Mouse (Mus musculus) forebrain, embryonic 10.5 days (tissue): ENCODE data around the gene Slc25a28. TPM values are rescaled to one million over a fixed set of nuclear protein-coding genes. Genes with fewer than 3 reads are reported as not detected.

Experiments
- DNase-seq: peaks from one replicate; pipeline ENCODE4 v3.0.0-alpha.2; 2017; ENCODE audit warnings: low spot score; ENCODE audit errors: extremely low spot score
- H3K27ac ChIP-seq: fragments of 300-500 bp; sonication (generic); 2 replicates; pipeline ENCODE4 v1.5.1; 2016; ENCODE audit warnings: mild to moderate bottlenecking
- H3K27me3 ChIP-seq: fragments of 300-500 bp; sonication (generic); 2 replicates; pipeline ENCODE4 v1.6.1; 2016; ENCODE audit warnings: mild to moderate bottlenecking; ENCODE audit not compliant: poor library complexity, severe bottlenecking
- H3K36me3 ChIP-seq: fragments of 300-500 bp; sonication (generic); replicated peaks from 2 replicates; pipeline ENCODE4 v1.6.1; 2016; ENCODE audit warnings: mild to moderate bottlenecking, moderate library complexity
- H3K4me1 ChIP-seq: fragments of 300-500 bp; sonication (generic); 2 replicates; pipeline ENCODE4 v1.6.1; 2016
- H3K4me3 ChIP-seq: fragments of 300-500 bp; sonication (generic); 2 replicates; pipeline ENCODE4 v1.5.1; 2016; ENCODE audit warnings: mild to moderate bottlenecking, moderate library complexity
- H3K9me3 ChIP-seq: fragments of 300-500 bp; sonication (generic); 2 replicates; pipeline ENCODE4 v1.6.1; 2016; ENCODE audit warnings: mild to moderate bottlenecking, moderate library complexity
- WGBS: fragments of 180-500 bp; shearing (Covaris S2); methylation state at CpG from one replicate; pipeline ENCODE4 v1.1.7; 2016; 5-methylcytosine and 5-hydroxymethylcytosine counted together
- polyA plus RNA-seq: library from polyadenylated mRNA; unstranded; fragments of >200 nt; fragmentation: Nextera tagmentation; extraction: Ambion mirVana; gene quantifications from 2 replicates; pipeline ENCODE4 v1.2.1, GENCODE M21; 2016

Gene Slc25a28
- polyA plus RNA-seq, 1 experiment from 2014 or later: 12.4 TPM

DNA sequence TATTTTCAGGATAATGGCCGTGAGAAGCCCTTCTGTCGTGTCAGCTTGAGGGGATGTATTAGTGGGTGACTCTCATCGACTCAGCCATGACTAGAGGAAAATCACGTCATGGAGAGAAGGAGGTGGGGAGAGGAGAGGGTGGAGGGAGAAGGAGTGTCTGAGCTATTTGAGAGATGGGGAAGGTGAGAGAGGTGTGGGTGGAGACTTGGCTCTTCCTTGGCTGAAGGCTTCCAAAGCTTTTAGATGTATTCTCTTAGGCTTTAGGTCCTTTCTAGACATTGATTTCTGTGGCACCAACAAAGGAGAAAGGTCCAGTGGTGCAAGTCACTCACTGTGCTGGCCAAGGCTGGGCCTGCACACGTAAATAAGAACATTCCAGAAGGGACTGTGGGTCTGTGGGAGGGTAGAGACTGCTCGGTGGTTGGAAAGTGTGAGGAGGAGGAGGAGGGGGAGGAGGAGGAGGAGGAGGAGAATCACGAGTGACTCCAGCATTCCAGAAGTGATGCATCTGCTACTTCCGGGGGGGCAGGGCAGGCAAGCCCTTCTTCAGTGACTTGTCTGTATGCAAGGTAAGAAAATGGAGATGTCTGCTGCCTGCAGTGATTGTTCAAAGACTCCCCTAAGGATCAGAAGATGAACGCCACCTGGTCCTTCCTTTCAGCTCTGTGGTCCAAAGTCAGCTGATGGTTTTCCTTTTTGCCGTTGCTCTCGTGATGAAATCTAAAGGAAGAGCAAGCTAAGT, 24.5 kb upstream of the Slc25a28 start:
- Histone ChIP-seq H3K4me1 (peaks cover 7% of the 10 kb centered on the region), H3K9me3 (no peaks in the 10 kb centered on the region; the same call in 1 of the 2 replicates), H3K27ac (no peak overlapping the region), H3K36me3 (peaks cover 36% of the 10 kb centered on the region), H3K27me3 (no peaks in the 10 kb centered on the region), H3K4me3 (no peak overlapping the region)
- DNase-seq: no peak
- 80% methylated on average over 11 of the region's 11 CpGs for WGBS

DNA sequence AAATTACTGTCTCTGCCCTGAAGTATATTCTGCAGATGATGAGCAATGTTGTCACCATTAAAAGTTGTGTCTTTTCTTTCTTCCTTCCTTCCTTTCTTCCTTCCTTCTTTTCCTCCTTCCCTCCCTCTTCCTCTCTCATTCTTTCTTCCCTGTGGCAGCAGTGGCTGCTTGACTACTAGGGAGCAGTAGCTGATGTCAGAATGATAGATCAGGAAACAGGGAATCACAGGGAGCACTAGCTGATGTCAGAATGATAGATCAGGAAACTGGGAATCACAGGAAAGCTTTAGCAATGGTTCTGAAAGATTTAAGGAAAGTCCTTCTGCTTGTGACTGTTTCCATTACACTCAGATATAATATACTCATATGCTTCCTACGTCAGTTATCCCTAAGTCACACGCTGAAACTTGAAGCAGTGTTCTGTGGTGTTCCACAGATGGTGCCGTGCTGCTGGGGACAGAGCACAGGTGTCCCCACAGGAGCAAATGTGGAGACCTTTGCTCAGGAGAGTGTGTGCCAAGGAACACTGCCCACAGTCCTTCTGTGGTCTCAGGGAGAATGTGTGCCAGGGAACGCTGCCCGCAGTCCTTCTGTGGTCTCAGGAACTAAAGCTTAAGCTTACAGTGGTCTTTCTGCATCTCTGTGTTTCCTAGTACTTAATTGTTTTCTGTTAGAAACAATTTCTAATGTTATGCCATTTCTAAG, 23.1 kb upstream of the Slc25a28 start:
- WGBS: 94% methylated on average over 5 of the region's 5 CpGs
- H3K9me3 ChIP-seq: no peaks in the 10 kb centered on the region; the same call in 1 of the 2 replicates
- H3K27me3 ChIP-seq: no peaks in the 10 kb centered on the region
- H3K27ac ChIP-seq: no peak overlapping the region
- DNase-seq: no peak
- H3K36me3 ChIP-seq: peaks cover 30% of the 10 kb centered on the region
- peaks cover 8% of the 10 kb centered on the region for H3K4me1 ChIP-seq
- no peak overlapping the region for H3K4me3 ChIP-seq

DNA sequence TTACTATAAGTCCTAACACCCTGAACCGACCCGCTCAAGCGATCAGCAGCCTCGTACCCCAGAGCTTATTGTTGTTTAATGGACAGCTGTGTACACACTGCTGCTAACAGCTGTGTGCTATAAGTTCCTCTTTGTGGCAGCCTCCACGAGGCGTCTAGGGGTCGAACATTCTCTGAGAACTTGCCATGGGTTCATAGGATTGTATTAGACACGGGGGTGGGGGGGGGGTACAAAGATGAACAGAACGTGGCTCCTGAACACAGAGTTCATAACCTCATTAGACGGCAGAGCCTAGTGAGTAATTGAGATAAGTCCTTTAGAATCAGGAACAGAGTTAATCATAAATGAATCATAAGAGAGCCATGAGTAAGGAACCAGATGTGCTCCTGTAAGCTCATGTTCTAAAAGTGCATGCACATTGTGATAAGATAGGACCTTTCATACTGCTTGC, 20.9 kb upstream of the Slc25a28 start:
- Histone ChIP-seq H3K4me3 (no peak overlapping the region), H3K27me3 (no peaks in the 10 kb centered on the region), H3K36me3 (peaks cover 26% of the 10 kb centered on the region), H3K4me1 (peaks cover 17% of the 10 kb centered on the region), H3K27ac (no peak overlapping the region), H3K9me3 (no peaks in the 10 kb centered on the region)
- WGBS: 68% methylated on average over 10 of the region's 10 CpGs
- no peak for DNase-seq

DNA sequence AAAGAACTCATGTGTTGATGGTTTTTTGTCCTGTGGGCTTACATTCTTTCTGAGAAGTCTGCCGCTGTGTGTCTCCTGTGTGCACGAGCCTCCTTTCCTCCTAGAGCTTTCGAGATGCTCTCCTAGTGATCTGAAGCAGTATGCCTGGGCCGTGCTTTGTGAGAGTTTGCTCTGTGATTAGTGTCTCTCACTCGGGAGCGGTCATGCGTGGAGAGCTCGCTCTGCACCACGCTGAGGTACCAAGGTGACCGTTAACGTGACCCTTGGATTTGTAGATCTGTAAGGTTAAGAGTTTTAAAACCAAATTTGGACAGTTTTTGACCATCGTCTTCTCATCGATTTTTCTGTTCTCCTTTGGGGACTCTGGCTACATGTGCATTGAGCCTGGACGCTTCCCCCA, 18.1 kb upstream of the Slc25a28 start:
- H3K4me3 ChIP-seq: no peak overlapping the region
- peaks cover 11% of the 10 kb centered on the region for H3K36me3 ChIP-seq
- no peak for DNase-seq
- no peaks in the 10 kb centered on the region for H3K9me3 ChIP-seq
- H3K4me1 ChIP-seq: peaks cover 34% of the 10 kb centered on the region
- peaks cover 10% of the 10 kb centered on the region for H3K27me3 ChIP-seq
- H3K27ac ChIP-seq: no peak overlapping the region
- 62% methylated on average over 14 of the region's 14 CpGs for WGBS

DNA sequence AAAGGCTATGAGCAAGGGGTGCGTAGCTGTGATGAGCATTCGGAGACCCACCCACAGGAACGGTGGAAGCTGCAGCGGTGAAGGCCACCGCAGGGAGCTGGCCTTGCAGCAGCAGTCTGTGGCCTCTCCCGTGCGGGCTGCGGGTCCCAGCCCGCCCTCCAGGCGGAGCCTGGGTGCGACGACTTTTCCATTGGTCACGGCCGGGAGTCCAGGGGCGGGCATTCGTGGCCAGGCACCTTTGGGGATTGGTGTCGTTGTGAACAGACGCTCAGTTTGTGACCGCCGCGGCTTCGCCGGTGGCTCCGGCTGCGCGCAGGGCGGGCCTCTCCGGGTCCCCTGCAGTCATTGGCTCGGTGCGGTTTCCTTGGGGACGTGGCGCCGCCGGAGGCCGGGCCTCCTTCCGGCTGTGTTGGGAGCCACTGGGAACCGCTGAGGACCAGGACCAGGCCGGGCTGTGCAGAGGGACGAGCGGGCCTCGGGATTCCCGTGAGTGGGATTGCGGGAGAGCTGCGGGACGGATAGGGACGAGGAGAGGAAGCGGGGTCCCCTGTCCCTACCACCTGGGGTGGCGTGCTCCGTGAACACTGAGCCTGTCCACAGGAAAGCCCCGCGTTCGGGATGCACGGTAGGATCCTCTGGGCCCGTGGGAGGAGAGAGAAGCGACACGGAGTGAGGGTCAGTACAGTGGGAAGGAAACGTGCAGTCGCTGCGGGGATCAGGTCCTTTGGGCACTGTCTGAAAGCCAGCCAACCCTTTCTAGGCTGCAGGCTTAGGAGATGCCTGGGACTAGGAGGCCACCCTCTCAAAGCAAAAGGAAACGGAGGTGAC, 15.0 kb upstream of the Slc25a28 start, which contains the start of gene Entpd7:
Gene Entpd7 (plus strand): TSS at position 254 of the 828 bp plus-strand sequence.
- Histone ChIP-seq H3K27ac (peak within 1 kb of the TSS; percentile 85), H3K4me1 (peaks cover 27% of the 10 kb centered on the region), H3K36me3 (peaks cover 11% of the 10 kb centered on the region), H3K9me3 (no peaks in the 10 kb centered on the region), H3K27me3 (peaks cover 15% of the 10 kb centered on the region), H3K4me3 (peak within 1 kb of the TSS; percentile 70)
- WGBS: under 1% methylated on average over 60 of the region's 60 CpGs
- peak; percentile 95 for DNase-seq

DNA sequence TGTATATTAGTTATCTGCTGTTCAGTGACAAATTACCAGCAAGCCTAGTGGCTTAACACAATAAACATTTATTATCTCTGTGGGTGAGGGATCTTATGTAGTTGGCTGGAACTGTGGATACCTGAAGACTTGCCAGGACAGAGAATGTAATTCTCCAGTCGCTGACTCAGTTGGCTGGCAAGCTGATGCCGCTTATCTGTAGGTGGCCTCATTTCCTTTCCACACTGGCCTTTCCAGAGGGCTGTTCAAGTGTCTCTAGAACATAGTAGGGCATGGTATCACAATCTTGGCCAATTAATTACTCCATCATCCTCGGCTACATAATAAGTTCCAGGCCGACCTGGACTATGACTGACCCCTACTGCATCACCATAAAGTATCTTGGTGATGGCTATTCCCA, 6.9 kb upstream of the Slc25a28 start:
- Histone ChIP-seq H3K27ac (no peak overlapping the region), H3K9me3 (no peaks in the 10 kb centered on the region), H3K4me1 (peaks cover 2% of the 10 kb centered on the region), H3K4me3 (no peak overlapping the region), H3K27me3 (peaks cover 14% of the 10 kb centered on the region), H3K36me3 (no peaks in the 10 kb centered on the region)
- no peak for DNase-seq
- 91% methylated on average over 4 of the region's 4 CpGs for WGBS

DNA sequence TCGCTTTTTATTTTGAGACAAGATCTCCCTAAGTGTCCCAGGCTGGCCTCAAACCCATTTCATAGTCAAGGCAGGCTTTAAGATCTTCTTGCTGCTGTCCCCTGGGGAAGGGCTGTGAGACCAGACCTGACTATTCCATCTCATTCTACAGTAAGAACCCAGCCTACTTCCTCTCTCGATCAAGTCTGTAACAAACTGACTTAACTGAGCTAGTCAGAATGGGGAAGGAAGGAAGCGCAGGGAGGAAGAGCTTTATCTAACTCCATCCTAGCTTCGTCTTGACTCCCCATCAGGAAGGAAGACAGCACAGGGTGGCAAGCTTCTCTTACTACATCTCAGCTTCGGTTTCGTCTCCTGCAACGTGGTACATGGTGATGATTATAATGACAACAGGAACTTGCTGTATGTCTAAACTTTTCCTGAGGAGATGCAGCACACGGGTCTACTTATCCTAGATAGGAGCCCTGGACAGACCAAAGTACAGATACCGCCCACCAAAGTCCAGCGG, 4.8 kb upstream of the Slc25a28 start:
- no peak overlapping the region for H3K27ac ChIP-seq
- H3K36me3 ChIP-seq: no peaks in the 10 kb centered on the region
- peaks cover 13% of the 10 kb centered on the region for H3K4me1 ChIP-seq
- H3K4me3 ChIP-seq: no peak overlapping the region
- H3K27me3 ChIP-seq: peaks cover 16% of the 10 kb centered on the region
- no peak for DNase-seq
- 82% methylated on average over 10 of the region's 10 CpGs for WGBS
- no peaks in the 10 kb centered on the region for H3K9me3 ChIP-seq

DNA sequence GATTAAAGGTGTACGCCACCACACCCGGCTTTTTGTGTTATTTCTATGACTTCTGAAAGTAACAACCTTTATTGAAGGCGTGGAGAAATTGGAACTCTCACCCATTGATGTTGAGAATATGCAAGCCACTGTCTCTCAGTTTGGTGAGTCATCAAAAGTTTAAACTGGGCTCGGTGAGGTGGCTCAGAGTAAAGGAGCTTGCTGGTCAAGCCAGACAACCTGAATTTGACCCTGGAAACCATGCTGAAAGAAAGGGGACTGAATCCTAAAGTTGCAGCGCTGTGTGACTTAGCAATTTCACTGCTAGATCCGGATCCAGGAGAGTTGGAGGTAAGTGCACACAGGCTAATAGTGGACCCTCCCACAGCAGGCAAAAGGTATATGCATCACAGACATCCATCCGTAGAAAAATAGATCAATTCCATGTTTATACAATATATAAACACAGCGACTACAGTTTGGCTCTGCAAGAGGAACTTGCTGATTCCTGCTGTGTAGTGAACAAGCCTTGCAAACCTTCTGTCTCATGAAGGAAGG, 3.9 kb upstream of the Slc25a28 start:
- Histone ChIP-seq H3K4me1 (peaks cover 17% of the 10 kb centered on the region), H3K27me3 (peaks cover 16% of the 10 kb centered on the region), H3K36me3 (no peaks in the 10 kb centered on the region), H3K4me3 (no peak overlapping the region), H3K27ac (no peak overlapping the region), H3K9me3 (no peaks in the 10 kb centered on the region)
- DNase-seq: no peak
- WGBS: 86% methylated on average over 8 of the region's 8 CpGs

DNA sequence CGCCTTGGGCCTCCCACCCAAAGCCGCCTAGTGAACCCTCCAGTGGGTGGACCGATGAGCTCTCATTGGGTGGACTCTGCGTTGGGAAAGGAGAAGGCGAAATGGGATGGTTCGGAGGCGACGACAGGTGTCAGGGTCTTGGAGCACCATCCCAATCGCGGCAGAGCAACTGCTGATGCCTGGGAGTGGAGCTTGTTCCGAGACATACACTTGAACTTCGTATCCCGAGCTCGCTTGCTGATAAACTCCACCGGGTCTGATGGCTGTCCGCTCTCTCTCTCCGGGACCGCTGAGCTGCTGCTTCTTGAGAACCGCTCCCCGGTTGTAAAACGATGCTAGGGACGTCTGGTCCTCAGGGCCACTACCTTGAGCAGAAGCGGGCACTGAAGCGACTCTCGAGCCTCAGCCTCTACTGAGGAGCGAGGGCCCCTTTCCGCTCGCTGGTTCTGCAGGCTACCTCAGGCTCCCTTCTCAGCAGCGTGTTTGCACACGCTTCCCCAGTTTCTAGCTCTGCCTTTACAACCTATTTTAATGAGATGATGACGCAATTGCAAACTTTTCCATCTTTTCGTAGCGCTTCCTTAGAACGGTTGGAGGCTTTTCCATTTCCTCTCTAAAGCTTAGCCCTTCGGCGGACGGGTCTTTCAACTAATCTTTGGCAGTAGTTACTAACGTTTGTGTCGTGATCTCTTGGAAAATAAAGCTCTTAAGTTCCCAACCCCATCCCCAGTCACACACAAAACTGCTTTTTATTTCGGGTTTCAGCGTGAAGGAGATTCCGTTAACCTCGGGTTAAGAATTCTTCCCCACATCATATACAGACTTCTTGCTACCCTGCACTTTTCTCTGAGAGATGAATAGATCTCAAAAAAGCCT, 1.1 kb upstream of the Slc25a28 start:
- 2% methylated on average over 43 of the region's 43 CpGs for WGBS
- Histone ChIP-seq H3K4me1 (peaks cover 30% of the 10 kb centered on the region), H3K36me3 (no peaks in the 10 kb centered on the region), H3K27me3 (peaks cover 16% of the 10 kb centered on the region), H3K27ac (peak overlapping the region; percentile 95), H3K4me3 (peak overlapping the region; percentile 99), H3K9me3 (no peaks in the 10 kb centered on the region)
- no peak for DNase-seq

DNA sequence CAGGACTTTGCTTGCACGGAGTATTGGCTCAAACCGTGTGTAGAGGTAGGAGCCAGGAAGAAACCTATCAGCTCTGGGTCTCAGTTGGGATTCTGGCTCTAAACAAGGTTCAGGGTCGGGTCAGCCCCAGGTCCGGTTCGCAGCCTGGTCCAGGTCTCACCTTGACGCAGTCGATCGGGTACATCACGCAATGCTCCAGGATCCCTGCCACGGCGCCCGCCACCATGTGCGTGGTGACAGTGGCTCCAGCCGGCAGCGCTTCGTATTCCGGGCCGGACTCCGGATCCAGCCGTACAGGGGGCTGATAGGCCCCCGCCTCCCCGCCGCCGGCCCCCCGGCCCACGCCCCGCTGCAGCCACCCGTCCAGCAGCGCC, 378 bp downstream of the Slc25a28 start:
- WGBS: under 1% methylated on average over 27 of the region's 29 CpGs
- Histone ChIP-seq H3K27me3 (peaks cover 16% of the 10 kb centered on the region), H3K4me1 (peaks cover 38% of the 10 kb centered on the region), H3K36me3 (no peaks in the 10 kb centered on the region), H3K27ac (peak overlapping the region; percentile 95), H3K4me3 (peak overlapping the region; percentile 99), H3K9me3 (no peaks in the 10 kb centered on the region)
- DNase-seq: no peak

DNA sequence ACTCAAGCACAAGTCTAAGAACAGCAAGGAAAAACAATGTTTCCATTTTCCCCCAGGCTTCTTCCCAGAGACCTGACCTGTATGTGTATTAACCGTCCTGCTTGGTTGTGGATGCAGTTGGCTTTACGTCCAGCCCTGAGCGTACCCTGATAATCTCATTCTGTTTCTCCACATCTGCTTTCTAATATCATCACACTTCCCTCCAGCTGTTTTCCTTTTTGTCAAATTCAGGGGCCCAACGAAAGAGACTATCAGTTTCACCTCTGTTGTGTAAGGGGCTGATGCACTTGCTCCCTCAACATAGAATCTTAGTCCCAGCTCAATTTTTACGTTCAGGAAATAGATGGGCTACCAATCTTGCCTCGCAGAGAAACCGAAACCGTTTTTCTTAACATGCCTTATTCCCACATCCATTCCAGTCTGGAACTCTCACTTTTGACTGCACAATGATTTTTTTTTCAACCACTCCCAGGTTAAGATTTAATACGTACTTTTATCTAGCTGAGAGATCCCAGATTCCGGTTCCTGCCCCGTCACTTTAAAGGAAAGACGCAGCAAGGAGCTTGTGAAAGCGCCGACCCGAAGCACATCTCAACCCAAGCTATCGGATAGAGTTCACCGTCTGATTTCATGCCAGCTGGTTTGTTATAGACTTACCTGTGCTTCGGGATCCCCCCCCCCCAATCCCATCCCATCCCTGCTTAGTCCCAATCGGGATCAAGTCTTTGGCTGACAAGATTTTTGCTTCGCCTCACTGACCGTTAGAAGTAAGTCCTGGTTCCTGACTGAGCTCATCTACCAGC, 967 bp downstream of the Slc25a28 start:
- peak overlapping the region; percentile 99 for H3K4me3 ChIP-seq

More for the DNA sequence above, 967 bp downstream of the Slc25a28 start:
- 18% methylated on average over 21 of the region's 21 CpGs for WGBS
- DNase-seq: peak; percentile 46
- Histone ChIP-seq H3K27me3 (peaks cover 16% of the 10 kb centered on the region), H3K27ac (peak overlapping the region; percentile 95), H3K4me1 (peaks cover 44% of the 10 kb centered on the region), H3K9me3 (no peaks in the 10 kb centered on the region), H3K36me3 (no peaks in the 10 kb centered on the region)
